ENCODE assay signal across 8 mouse cellular contexts in genomic region chr9:40414498-40414903, GRCm38 (mm10).
DNase-seq lines count a peak whose midpoint lies in the region; ATAC-seq and TF ChIP-seq lines count a peak whose summit lies in the region.

No protein-coding gene starts in this region.

- H3K4me3 ChIP-seq in embryonic facial prominence, embryonic 12.5 days, result peak overlapping the region; percentile 54
- peak overlapping the region; percentile 56 for H3K4me3 ChIP-seq in limb, embryonic 14.5 days (replicated peaks; ENCODE audit: low read length)
- peak overlapping the region; percentile 50 for H3K4me3 ChIP-seq in midbrain, embryonic 14.5 days (replicated peaks; ENCODE audit: low read depth, low read length)
- H3K4me3 ChIP-seq in spleen, adult 2 months (ENCODE audit: extremely low read depth, insufficient read depth, insufficient read length), result peak overlapping the region; percentile 61

- peak; percentile 71 to 77 for DNase-seq in left cerebral cortex, adult 18-20 months (ENCODE audit: low spot score in 2 of 2)
- no peak for DNase-seq in left cerebral cortex, adult 11 months (ENCODE audit: low spot score)
- peak; percentile 85 to 88 for DNase-seq in heart, adult 18-20 months
- peak; percentile 74 for DNase-seq in kidney, adult 18-20 months
- peak; percentile 67 for DNase-seq in limb, embryonic 14.5 days (ENCODE audit: low spot score)
- peak; percentile 85 for DNase-seq in midbrain, embryonic 14.5 days
- peak in 1 of 2 experiments; percentile 67 for DNase-seq in spleen, adult 2 months (ENCODE audit: low read depth in 1 of 2, low spot score in 2 of 2)

- H3K4me1 ChIP-seq in embryonic facial prominence, embryonic 12.5 days, result no peaks in the 10 kb centered on the region
- no peaks in the 10 kb centered on the region for H3K4me1 ChIP-seq in limb, embryonic 14.5 days (ENCODE audit: control insufficient read depth, insufficient read depth, low read length)
- no peaks in the 10 kb centered on the region for H3K4me1 ChIP-seq in midbrain, embryonic 14.5 days (ENCODE audit: control insufficient read depth, insufficient read depth, low read length)
- H3K4me1 ChIP-seq in spleen, adult 2 months (ENCODE audit: control insufficient read depth, insufficient read depth, insufficient read length), result no peaks in the 10 kb centered on the region

- WGBS in embryonic facial prominence, embryonic 12.5 days, result 3% methylated on average over 15 of the region's 15 CpGs
- WGBS in limb, embryonic 14.5 days, result 2% methylated on average over 15 of the region's 15 CpGs
- under 1% methylated on average over 15 of the region's 15 CpGs for WGBS in midbrain, embryonic 14.5 days
- 7% methylated on average over 15 of the region's 15 CpGs for WGBS in spleen, adult 2 months

- no peaks in the 10 kb centered on the region for H3K36me3 ChIP-seq in embryonic facial prominence, embryonic 12.5 days
- no peaks in the 10 kb centered on the region for H3K36me3 ChIP-seq in limb, embryonic 14.5 days (ENCODE audit: control insufficient read depth, insufficient read depth, low read length)
- no peaks in the 10 kb centered on the region for H3K36me3 ChIP-seq in midbrain, embryonic 14.5 days (ENCODE audit: control insufficient read depth, insufficient read depth, low read length)
- no peaks in the 10 kb centered on the region for H3K36me3 ChIP-seq in spleen, adult 2 months (ENCODE audit: control insufficient read depth, insufficient read depth, low read length)

- H3K9ac ChIP-seq in embryonic facial prominence, embryonic 12.5 days, result peak overlapping the region; percentile 46
- peak overlapping the region; percentile 64 for H3K9ac ChIP-seq in limb, embryonic 14.5 days (ENCODE audit: low read depth, low read length, severe bottlenecking)
- H3K9ac ChIP-seq in midbrain, embryonic 14.5 days (replicated peaks; ENCODE audit: low read length), result peak overlapping the region; percentile 57

- H3K27me3 ChIP-seq in embryonic facial prominence, embryonic 12.5 days, result no peaks in the 10 kb centered on the region
- H3K27me3 ChIP-seq in limb, embryonic 14.5 days (ENCODE audit: control insufficient read depth, insufficient read depth, low read length), result no peaks in the 10 kb centered on the region
- no peaks in the 10 kb centered on the region for H3K27me3 ChIP-seq in midbrain, embryonic 14.5 days (ENCODE audit: control insufficient read depth, insufficient read depth, low read length)
- no peaks in the 10 kb centered on the region for H3K27me3 ChIP-seq in spleen, adult 2 months (ENCODE audit: control insufficient read depth, insufficient read depth, low read length)

- peak overlapping the region; percentile 84 for H3K4me2 ChIP-seq in embryonic facial prominence, embryonic 12.5 days (replicated peaks)
- peak overlapping the region; percentile 92 for H3K4me2 ChIP-seq in limb, embryonic 14.5 days (replicated peaks; ENCODE audit: low read depth, low read length, severe bottlenecking)
- H3K4me2 ChIP-seq in midbrain, embryonic 14.5 days (ENCODE audit: low read length), result peak overlapping the region; percentile 86

- H3K9me3 ChIP-seq in embryonic facial prominence, embryonic 12.5 days, result no peaks in the 10 kb centered on the region
- H3K9me3 ChIP-seq in limb, embryonic 14.5 days (ENCODE audit: control insufficient read depth, low read length), result no peaks in the 10 kb centered on the region
- no peaks in the 10 kb centered on the region for H3K9me3 ChIP-seq in midbrain, embryonic 14.5 days (ENCODE audit: control insufficient read depth, low read length)

- no peak for TF ChIP-seq CTCF in spleen, adult 2 months (IDR thresholded peaks at IDR 0.05; ENCODE audit: extremely low read depth, insufficient read depth, insufficient read length, insufficient replicate concordance)

- no peak for TF ChIP-seq POLR2A in limb, embryonic 14.5 days (IDR thresholded peaks at IDR 0.05; ENCODE audit: borderline replicate concordance, extremely low read depth, insufficient read depth, insufficient read length)
- peak; percentile 58 for TF ChIP-seq POLR2A in spleen, adult 2 months (IDR thresholded peaks at IDR 0.05; ENCODE audit: low read depth, low read length)

- no peak for ATAC-seq in embryonic facial prominence, embryonic 12.5 days (ENCODE audit: insufficient number of reproducible peaks, insufficient read depth, low FRiP score, low TSS enrichment)
- peak; percentile 78; the same call in 1 of the 2 replicates for ATAC-seq in limb, embryonic 14.5 days (ENCODE audit: low FRiP score, low read depth)
- peak; percentile 83 for ATAC-seq in midbrain, embryonic 14.5 days (ENCODE audit: low FRiP score, low TSS enrichment)

- H3K27ac ChIP-seq in embryonic facial prominence, embryonic 12.5 days, result no peak overlapping the region
- H3K27ac ChIP-seq in limb, embryonic 14.5 days (replicated peaks; ENCODE audit: low read depth, low read length), result 0 out of 2 replicates have a peak overlapping the region, but pooled peaks have one; percentile 4
- 0 out of 2 replicates have a peak overlapping the region, but pooled peaks have one; percentile 14 for H3K27ac ChIP-seq in midbrain, embryonic 14.5 days (replicated peaks; ENCODE audit: low read depth, low read length)
- H3K27ac ChIP-seq in spleen, adult 2 months (ENCODE audit: insufficient read depth, low read length), result peak overlapping the region; percentile 23; the same call in 1 of the 2 replicates
